Mouse (Mus musculus): Measurements from ENCODE around the gene Tcl1b5.

Tcl1b5 gene

DNA sequence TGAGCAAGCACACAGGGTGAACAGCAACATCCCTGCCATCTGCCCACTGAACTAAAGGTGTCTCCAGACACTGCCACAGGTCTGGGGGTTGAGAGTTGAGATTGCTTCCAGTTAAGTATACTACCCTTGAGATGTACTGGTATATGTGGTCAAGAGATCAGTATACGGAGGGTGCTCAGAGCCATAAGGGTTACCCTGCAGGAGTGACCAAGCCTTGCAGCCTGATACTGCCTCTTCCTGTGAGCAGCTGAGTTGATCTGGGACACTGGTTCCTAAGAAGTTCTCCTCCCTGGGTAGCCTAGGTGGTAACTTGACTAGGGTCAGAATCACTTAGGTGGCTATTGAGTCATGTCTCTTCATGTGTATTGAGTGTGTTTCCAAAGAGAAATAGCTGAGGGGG, 32.3 kb downstream of the Tcl1b5 start:
- no peak for DNase-seq (ENCODE audit: low read depth)

DNA sequence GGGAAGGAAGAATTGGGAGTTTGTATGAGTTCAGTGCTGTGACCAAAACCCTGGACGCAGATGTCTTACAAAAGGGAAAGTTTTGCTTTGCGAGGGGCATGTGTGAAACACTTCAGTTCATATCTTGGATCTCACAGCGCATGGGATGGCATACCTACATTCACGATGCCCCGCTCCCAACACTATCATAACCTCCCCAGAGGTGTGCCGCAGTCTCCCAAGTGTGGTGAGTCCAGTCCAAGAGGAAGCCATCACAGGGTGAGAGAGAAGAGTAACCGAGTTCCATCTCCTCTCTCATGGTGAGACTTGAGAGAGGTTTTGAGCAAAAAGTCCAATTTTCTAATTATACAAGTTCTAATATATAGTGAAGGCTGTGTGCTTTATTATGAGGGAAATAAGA, 33.1 kb downstream of the Tcl1b5 start:
- DNase-seq (ENCODE audit: low read depth), result no peak

DNA sequence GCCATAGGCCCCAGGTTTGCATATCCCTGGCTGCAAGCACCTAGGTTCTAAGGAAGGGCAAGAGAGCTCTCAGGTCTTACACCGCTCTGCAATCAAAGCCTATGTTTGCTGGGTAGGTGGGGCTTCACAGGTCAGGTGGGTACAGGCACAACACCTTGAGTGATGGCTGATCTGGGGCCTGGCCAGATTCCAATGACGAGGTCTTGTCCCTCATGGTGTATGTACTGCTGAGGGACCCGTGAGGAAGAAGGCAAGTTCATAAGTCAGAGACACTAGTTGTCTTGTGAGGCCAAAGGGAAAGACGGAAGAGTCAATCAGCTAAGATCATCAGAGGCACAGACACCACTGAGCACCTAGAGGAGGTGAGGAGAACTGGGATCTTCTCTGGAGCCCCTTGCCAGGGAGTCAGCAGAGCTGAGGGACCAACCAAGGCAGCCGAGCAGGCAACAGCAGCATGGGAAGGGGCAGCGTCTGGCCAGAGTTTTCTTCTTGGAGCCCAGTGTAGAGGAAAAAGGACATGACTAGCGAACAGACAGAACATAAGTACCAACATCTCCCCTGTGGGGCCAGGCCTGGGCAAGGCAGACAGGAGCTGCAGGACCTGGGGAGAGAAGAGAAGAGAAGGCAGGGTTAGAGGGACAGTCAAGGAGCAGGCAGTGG, 41.1 kb downstream of the Tcl1b5 start:
- DNase-seq (ENCODE audit: low read depth), result no peak

DNA sequence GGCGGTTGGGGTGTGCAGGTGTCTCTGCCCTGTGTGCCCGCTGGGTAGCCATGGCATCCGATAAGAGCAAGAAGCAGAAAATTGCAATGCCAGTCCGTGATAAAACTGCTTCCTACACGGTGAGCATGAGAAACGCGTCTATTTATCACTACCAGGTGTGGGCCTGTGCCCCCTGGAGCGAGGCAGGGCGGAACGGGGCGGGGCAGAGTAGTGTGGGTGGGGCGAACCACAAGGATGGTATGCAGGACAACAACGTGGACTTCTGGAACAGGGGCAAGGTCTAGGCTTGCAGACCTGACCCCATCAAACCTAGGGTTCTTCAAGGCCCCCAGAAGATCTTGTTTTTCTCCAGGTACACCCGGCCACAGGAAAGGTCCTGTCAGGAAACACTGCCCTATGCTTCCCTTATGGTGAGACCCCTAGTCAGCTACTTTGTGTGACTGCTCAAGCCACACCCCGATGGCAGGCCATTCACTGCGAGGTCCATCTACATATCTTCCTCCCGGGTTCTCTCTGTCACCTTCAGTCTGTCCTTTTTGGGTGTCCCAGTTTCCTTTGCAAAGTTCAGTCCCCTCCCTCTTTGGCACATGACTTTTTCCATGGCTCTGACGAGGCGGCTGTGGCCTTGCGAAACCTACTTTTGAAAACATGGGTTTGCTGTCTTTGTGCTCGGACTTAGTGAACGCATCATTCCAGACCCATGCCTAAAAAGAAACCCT, 46.6 kb downstream of the Tcl1b5 start, which contains the start of gene Tcl1:
Gene Tcl1, minus strand, starts transcription at position 193 of the 719 bp plus-strand sequence.
- DNase-seq (ENCODE audit: low read depth), result no peak

DNA sequence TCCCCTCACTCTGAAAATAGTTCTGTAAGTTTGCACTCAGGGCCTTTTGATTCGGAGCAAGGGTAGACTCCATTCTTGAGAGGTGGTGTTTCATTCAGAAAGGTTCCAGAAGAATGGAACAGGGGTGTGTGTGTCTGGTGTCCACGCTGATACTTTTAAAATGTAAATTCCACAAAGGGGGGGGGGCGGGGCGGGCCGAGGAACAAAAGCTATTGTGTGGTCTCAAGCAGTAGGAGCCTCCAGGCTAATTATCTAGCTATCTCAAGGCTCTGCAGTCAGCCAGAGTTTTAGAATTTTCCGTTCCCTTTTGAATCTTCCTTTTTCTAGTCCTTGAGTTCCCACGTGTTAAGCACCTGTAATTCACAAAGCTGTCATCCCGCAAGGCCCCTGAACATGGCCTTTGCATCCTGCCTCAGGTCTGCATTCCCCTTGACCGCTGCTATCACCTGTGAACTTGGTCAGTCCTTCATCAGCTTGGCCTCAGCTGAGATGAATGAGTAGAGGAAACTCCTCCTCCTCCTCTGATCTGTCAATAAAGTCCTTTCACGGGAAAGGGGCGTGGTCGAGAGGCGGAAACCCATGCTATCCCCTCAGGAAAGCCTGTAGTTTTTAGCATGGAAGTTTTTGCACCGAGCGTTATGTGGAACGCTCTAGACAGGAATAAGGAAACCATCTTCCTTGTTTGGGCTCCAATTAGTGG, 48.6 kb downstream of the Tcl1b5 start:
- DNase-seq (ENCODE audit: low read depth), result no peak
